Mouse (Mus musculus): Measurements from ENCODE around the gene Gm4214.
"Not testable (repeated sequence)": the region's sequence is repeated elsewhere in the genome, so short reads cannot be mapped to it uniquely, and the experiment has no call there.

Gm4214 gene

DNA sequence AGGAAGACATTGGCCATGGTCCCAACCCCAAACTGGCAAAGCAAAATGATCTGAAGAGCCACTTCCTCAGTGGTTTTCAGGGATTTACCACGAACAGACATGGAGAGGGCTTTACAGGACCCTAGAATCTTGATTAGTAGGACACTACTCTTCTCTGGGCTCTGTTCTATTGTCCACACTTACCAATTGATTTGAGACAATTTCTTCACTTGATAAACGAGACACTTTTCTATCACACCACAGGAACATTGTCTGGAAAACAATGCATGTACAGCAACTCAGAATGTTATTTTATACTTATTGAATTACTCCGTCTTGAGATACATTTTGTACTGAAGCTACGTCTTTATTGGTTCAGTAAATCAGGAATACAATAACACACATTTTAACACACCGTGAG lies at the start of gene Gm4214:
Gene Gm4214, minus strand, starts transcription at position 101 of the 400 bp plus-strand sequence.
- not testable (repeated sequence) for DNase-seq

DNA sequence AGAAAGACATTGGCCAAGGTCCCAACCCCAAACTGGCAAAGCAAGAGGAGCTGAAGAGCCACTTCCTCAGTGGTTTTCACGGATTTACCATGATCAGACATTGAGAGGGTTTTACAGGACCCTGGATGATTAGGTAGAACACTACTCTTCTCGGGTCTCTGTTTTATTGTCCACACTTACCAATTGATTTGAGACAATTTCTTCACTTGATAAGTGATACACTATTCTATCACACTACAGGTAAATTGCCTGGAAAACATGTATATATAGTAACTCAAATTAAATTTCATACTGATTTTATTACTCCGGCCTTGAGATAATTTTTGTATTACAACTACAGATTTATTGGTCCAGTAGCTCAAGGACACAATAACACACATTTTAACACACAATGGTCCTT lies 35.4 kb upstream of the Gm4214 start, which contains the start of gene Gm4216:
Gene Gm4216, minus strand, starts transcription at position 101 of the 400 bp plus-strand sequence.
- not testable (repeated sequence) for DNase-seq

All from cerebellum, postnatal 25 days (tissue).